Mouse (Mus musculus) heart, adult 11 months (tissue): Measurements from ENCODE around the gene Actl6b.

Experiments
- DNase-seq: peaks from one replicate; pipeline ENCODE4 v3.0.0; 2022

Gene Actl6b

GRCm38 (mm10) chr5:137565744-137566143 is 12.4 kb downstream of the Actl6b start:
- DNase-seq = peak; percentile 80

DNA sequence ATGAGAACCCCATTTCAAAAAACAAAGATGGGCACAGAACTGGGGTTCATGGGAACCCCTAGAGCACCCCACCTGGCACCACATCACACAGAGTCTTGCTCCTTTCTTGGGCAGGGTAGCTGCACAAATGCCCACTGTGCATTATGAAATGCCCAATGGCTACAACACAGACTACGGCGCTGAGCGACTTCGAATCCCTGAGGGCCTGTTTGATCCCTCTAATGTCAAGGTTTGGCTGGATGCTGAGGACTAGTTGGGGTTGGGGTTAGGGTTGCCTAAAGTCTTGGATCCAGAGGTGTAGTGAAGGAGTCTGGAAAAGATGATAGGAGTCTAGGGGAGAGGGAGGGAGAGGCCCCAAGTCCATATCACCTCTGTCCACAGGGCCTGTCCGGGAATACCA is 13.1 kb downstream of the Actl6b start:
- DNase-seq = no peak

DNA sequence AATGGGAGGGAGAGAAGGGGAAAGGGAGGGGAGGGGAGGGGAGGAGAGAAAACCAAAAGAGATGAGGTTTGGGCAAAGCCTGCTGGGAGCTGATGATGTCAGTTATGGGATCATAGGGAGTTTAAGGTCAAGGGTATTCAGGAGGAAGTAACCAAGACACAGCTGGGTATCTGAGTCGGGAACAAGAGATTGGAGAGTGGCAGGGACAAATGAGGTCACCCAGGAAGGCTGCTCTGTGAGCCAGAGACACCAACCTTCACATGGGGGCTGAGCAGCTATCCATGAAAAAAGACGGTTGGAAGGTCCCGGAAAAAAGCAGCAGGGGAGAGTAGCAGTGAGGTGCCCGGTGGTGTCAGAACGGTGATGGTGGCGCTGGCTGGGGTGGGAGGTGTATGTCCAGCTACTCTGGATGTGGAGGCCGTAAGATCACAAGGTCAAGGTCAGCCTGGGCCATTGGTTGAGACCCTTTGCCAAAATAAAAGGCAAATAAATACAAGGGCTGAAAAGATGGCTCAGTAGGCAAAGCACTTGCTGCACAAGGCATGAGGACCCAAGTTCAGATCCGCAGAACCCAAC is 15.0 kb downstream of the Actl6b start:
- DNase-seq = no peak

- DNase-seq = no peak
These were observed 15.7 kb downstream of the Actl6b start for GRCm38 (mm10) chr5:137569031-137569430.

GRCm38 (mm10) chr5:137569665-137570064 is 16.3 kb downstream of the Actl6b start, which contains the start of gene Tfr2:
TSS of gene Tfr2 (plus strand) at chr5:137569840.
- peak; percentile 94 for DNase-seq

GRCm38 (mm10) chr5:137570181-137570580 is 16.9 kb downstream of the Actl6b start:
- DNase-seq = no peak

DNA sequence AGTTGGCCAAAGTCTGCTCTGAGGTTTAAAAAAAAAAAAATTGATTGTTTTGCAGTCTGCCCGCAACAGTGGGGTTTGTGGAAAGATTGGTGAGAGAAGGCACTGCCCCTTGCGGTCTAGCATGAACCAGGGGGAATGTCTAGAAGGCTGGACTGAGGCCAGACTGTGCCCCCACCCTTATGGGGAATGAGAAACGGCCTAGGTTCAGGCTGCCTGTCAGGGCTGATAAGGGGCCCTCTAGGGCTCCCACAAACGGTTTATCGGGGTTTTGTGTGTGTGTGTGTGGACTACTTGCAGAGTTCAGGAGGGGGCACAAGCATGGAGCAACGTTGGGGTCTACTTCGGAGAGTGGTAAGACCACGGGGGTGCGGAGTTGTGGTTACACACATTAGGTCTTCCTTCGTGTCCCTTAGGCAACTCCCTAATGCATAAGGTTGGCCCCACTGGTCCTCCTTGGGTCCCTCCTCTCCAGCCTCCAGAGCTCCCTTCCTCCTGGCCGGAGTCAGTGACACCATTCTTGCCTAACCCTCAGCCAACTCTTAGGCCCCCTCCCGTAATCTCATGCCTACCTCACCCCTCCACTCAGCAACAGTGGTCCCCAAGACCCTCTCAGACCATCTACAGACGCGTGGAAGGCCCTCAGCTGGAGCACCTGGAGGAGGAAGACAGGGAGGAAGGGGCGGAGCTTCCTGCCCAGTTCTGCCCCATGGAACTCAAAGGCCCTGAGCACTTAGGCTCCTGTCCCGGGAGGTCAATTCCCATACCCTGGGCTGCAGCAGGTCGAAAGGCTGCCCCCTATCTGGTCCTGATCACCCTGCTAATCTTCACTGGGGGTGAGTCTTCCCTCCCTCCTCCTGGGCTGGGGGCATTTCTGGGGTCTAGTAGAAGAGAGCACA is 17.6 kb downstream of the Actl6b start:
- DNase-seq = no peak

DNA sequence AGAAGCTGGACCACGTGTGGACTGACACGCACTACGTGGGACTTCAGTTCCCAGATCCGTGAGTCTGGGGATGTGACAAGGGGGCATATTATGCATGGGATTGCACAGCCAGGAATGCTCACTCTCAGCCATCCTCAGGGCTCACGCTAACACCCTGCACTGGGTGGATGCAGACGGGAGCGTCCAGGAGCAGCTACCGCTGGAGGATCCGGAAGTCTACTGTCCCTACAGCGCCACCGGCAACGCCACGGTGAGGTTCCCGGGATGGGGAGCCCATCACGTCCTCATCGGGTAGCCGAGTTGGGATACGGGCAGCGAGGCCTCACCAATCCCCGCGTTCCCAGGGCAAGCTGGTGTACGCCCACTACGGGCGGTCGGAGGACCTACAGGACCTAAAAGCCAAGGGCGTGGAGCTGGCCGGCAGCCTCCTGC is 21.2 kb downstream of the Actl6b start:
- peak; percentile 94 for DNase-seq

DNA sequence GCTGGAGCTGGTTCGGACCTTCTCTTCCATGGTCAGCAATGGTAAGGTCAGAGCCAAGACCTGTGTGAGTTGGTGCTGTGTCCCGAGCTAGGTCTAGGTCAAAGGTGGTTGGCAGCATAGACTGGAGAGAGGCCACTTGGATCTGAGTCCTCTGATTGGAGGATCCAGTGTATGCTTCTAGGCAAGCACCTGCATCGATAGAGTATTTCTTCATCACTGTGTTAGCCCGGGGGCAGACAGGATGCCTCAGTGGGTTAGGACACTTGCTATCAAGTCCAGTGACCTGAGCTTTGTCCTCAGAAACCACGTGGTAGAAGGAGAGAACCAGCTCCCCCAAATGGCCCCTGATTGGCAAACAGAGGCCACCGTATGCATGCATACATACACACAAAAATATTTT is 26.9 kb downstream of the Actl6b start:
- DNase-seq = no peak

- no peak for DNase-seq
These were observed 29.4 kb downstream of the Actl6b start for GRCm38 (mm10) chr5:137582702-137583101.

GRCm38 (mm10) chr5:137583670-137584169 is 30.4 kb downstream of the Actl6b start:
- DNase-seq = peak; percentile 96

GRCm38 (mm10) chr5:137584976-137585375 is 31.7 kb downstream of the Actl6b start:
- peak; percentile 96 for DNase-seq

DNA sequence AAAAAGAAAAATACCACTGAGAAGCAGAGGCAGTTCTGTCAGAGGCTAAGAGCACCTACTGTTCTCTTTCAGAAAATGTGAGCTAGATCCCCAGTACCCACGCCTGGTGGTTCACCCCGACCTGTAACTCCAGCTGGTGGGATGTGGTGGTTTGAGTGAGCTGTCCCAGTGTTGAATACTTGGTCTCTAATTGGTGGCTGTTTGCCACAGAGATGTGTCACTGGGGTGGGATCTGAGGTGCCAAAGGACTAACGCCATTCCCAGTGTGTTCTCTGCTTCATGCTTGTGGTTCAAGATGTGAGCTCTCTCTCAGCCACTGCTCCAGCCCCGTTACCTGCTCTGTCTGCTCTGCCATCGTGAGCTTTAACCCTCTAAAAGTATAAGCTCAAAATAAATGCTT is 37.2 kb downstream of the Actl6b start:
- no peak for DNase-seq

GRCm38 (mm10) chr5:137595921-137596320 is 42.6 kb downstream of the Actl6b start:
- no peak for DNase-seq

GRCm38 (mm10) chr5:137596601-137597261 is 43.4 kb downstream of the Actl6b start:
- DNase-seq = peak; percentile 94

- DNase-seq = no peak
These were observed 44.3 kb downstream of the Actl6b start for GRCm38 (mm10) chr5:137597625-137598024.

DNA sequence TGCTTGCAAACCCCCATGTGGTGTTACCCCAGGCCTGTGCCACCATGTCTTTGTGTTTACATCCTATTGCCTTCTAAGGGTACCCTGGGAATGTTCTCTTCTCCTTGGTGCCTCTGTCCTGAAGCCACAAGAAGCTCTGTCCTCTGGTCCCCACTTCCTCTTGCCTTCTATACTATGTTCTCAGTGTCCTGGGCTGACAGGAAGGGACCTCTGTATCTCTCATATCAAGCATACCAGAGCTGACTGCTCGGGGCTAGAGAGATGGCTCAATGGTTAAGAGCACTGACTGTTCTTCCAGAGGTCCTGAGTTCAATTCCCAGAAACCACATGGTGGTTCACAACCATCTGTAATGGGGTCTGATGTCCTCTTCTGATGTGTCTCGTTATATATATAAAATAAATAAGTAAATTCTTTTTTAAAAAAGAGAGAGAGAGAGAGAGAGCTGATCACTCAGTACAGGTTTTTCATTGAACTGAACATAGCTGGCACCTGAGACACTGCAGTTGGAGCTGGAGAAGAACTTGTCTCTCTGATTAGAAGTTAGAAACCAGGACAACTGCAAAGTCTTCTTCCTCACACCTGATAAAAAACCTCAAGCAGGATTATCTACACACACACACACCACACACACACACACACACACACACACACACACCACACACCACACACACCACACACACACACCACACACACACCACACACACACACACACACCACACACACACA is 44.9 kb downstream of the Actl6b start:
- no peak for DNase-seq

GRCm38 (mm10) chr5:137599600-137599999 is 46.3 kb downstream of the Actl6b start:
- peak; percentile 95 for DNase-seq

DNA sequence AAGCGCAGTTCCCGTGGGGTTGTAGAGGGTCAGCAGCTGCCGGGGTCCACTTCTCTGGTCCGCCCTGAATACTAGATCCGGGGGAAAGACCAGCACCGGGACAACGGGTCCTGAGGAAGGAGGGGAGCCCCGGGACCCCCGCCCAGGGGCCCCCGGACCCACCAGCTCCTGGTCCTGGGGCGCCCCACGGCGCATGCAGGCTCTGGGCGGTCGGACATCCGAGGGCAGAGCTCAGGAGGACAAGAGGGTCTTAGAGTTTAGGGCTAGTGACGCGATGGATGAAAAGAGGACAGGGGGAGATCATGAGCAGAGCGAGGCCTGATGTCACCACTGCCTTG is 46.9 kb downstream of the Actl6b start:
- DNase-seq = no peak

DNA sequence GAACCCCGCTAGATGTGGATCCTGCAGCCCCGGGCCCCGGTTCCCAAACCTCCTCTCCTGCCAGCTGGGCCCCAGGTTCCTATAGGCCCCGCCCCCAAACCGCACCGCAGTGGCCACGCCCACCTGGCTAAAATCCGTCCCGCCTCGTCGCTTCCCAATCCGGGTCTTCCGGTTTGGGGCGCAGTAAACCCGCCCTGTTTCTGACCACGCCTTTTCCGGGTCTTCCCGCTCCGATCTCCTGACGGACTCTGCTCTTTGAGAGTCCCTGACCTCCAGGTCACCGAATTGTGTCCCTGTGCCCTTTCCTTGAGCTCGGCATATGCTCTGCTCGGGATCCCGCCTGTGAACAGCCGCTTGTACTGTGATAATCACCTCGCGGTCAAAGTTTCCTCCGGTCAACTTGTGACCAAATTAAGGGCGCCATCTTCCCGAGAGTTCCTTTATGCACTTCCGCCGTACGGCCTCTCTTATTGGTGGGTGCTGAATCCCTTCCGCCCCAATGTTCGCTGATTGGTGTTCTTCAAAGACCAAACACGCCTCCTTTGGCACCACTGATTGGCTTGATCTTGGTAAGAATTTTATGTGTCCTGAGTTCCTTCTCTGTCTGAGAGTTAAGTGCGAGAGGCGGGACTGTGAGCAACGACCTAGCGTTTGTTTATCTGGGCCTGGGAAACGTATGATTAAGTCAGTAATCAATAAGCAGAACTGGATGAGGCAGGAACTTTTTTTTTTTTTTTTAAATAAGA is 47.5 kb downstream of the Actl6b start, which contains the start of gene Mospd3:
Mospd3 (minus strand) TSS at position 440 of the 746 bp plus-strand sequence.
- DNase-seq = peak; percentile 100

DNA sequence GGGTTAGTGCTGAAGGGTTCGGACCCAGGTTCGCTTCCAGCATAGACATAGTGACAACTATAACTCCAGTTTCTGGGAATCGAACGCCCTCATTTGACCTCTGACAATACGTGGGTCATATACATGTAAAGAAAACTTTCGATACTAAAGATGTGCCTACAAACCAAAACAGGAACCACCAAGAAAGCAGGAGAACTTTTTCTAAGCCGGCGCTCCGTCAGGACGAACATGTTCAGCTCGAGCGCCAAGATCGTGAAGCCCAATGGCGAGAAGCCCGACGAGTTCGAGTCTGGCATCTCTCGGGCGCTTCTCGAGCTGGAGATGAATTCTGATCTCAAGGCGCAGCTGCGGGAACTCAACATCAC is 48.0 kb downstream of the Actl6b start:
- DNase-seq = no peak
